Mouse (Mus musculus) left cerebral cortex, adult 6 months (tissue): ENCODE results near the gene Bmp3. TPM values are rescaled to one million over a fixed set of nuclear protein-coding genes. Genes with fewer than 3 reads are reported as not detected.

Experiments
- long read RNA-seq, 2 experiments: library from polyadenylated mRNA; unstranded; transcript quantifications; one replicate each; pipeline ENCODE4 v2.0.0; 2019 to 2020
- polyA plus RNA-seq: library from polyadenylated mRNA; unstranded; fragments of <200 nt; fragmentation: Nextera tagmentation; gene quantifications from 2 replicates; pipeline ENCODE4 v1.2.3, GENCODE M21; 2021

Gene Bmp3
- 10.5 and 12.1 TPM in 2 replicates for polyA plus RNA-seq
- long read RNA-seq, experiment 1, full-length matches to known transcripts = 14 of 19 reads
- long read RNA-seq, experiment 1, partial matches to known transcripts = 1 of 19 reads
- long read RNA-seq, experiment 1, other reads (novel, unspliced or antisense) = 4 of 19 reads
- long read RNA-seq, experiment 2, full-length matches to known transcripts = 8 of 27 reads
- long read RNA-seq, experiment 2, partial matches to known transcripts = 1 of 27 reads
- long read RNA-seq, experiment 2, other reads (novel, unspliced or antisense) = 18 of 27 reads

GRCm38 (mm10) chr5:98854264-98854626 lies at the start of gene Bmp3:
Gene Bmp3, plus strand, starts transcription at chr5:98854415.

Other genes starting within 250 kb of the Bmp3 start
- 3.5 and 5.5 TPM in 2 replicates for gene Prkg2, start 182.9 kb downstream of the Bmp3 start, polyA plus RNA-seq